Comparison of ENCODE assay signal across 8 mouse cellular contexts in genomic region chr11:102762248-102762647, GRCm38 (mm10). TPM values are rescaled to one million over a fixed set of nuclear protein-coding genes. Genes with fewer than 3 reads are reported as not detected.
A peak's percentile ranks its signal among the peaks of the same experiment; 100 is the strongest.
DNase-seq lines count a peak whose midpoint lies in the region; ATAC-seq and TF ChIP-seq lines count a peak whose summit lies in the region.

No protein-coding gene starts in this region.

- intact Hi-C loops in heart, postnatal 10 days (cut with DNase I): no loop called here
- intact Hi-C loops in gastrocnemius, postnatal 36 days (cut with DNase I): no loop called here

- 11% methylated on average over 15 of the region's 15 CpGs for WGBS in heart, embryonic 10.5 days
- 14% methylated on average over 15 of the region's 15 CpGs for WGBS in forebrain, embryonic 15.5 days
- 9% methylated on average over 15 of the region's 15 CpGs for WGBS in liver, embryonic 16.5 days (ENCODE audit: insufficient replicate concordance)

- ATAC-seq in forebrain, embryonic 15.5 days (replicated peaks): peak; percentile 26; the same call in 1 of the 2 replicates
- no peak for ATAC-seq in liver, embryonic 16.5 days (ENCODE audit: low read depth)
- no peak for ATAC-seq in activated CD4-positive, CD25-positive, alpha-beta regulatory T cell, adult 4 months

- peak overlapping the region; percentile 99 for H3K4me2 ChIP-seq in forebrain, embryonic 15.5 days (replicated peaks)
- peak overlapping the region; percentile 75; the same call in 1 of the 2 replicates for H3K4me2 ChIP-seq in liver, embryonic 16.5 days (ENCODE audit: low read depth, low read length)

- no peaks in the 10 kb centered on the region for H3K36me3 ChIP-seq in heart, embryonic 10.5 days
- H3K36me3 ChIP-seq in E14TG2a.4 (ENCODE audit: insufficient read depth, low read length): no peaks in the 10 kb centered on the region
- H3K36me3 ChIP-seq in forebrain, embryonic 15.5 days: no peaks in the 10 kb centered on the region
- no peaks in the 10 kb centered on the region for H3K36me3 ChIP-seq in liver, embryonic 16.5 days (ENCODE audit: control insufficient read depth, insufficient read depth)

- peak overlapping the region; percentile 82 for H3K9ac ChIP-seq in forebrain, embryonic 15.5 days (replicated peaks)
- H3K9ac ChIP-seq in liver, embryonic 16.5 days (ENCODE audit: low read depth, low read length): no peak overlapping the region

- H3K27ac ChIP-seq in heart, embryonic 10.5 days: peak overlapping the region; percentile 79
- H3K27ac ChIP-seq in forebrain, embryonic 15.5 days (replicated peaks): no peak overlapping the region
- H3K27ac ChIP-seq in liver, embryonic 16.5 days (ENCODE audit: low read length): no peak overlapping the region

- no peak for DNase-seq in heart, embryonic 10.5 days (ENCODE audit: low spot score)
- DNase-seq in heart, postnatal 10 days: no peak
- DNase-seq in gastrocnemius, postnatal 36 days: no peak
- no peak for DNase-seq in gastrocnemius, adult 8-10 months (ENCODE audit: low spot score in 2 of 2)

- peaks cover 76% of the 10 kb centered on the region for H3K27me3 ChIP-seq in heart, embryonic 10.5 days (ENCODE audit: insufficient read depth, poor library complexity, severe bottlenecking)
- H3K27me3 ChIP-seq in E14TG2a.4 (ENCODE audit: insufficient read depth, low read length): peaks cover 79% of the 10 kb centered on the region
- H3K27me3 ChIP-seq in forebrain, embryonic 15.5 days: no peaks in the 10 kb centered on the region
- H3K27me3 ChIP-seq in liver, embryonic 16.5 days (ENCODE audit: control insufficient read depth, insufficient read depth, low read depth, low read length): peaks cover 43% of the 10 kb centered on the region

- H3K4me1 ChIP-seq in heart, embryonic 10.5 days: peaks cover 52% of the 10 kb centered on the region
- H3K4me1 ChIP-seq in E14TG2a.4 (replicated peaks; ENCODE audit: low read depth, low read length): peaks cover 29% of the 10 kb centered on the region
- peaks cover 22% of the 10 kb centered on the region for H3K4me1 ChIP-seq in forebrain, embryonic 15.5 days
- H3K4me1 ChIP-seq in liver, embryonic 16.5 days (ENCODE audit: control insufficient read depth, low read depth, low read length): no peaks in the 10 kb centered on the region; the same call in 1 of the 2 replicates

- peak overlapping the region; percentile 72 for H3K4me3 ChIP-seq in heart, embryonic 10.5 days
- peak overlapping the region; percentile 81 for H3K4me3 ChIP-seq in E14TG2a.4 (replicated peaks; ENCODE audit: low read length)
- H3K4me3 ChIP-seq in forebrain, embryonic 15.5 days: peak overlapping the region; percentile 82
- no peak overlapping the region for H3K4me3 ChIP-seq in liver, embryonic 16.5 days (ENCODE audit: low read depth, low read length)

- no peaks in the 10 kb centered on the region for H3K9me3 ChIP-seq in heart, embryonic 10.5 days
- H3K9me3 ChIP-seq in E14TG2a.4 (ENCODE audit: low read length): no peaks in the 10 kb centered on the region
- H3K9me3 ChIP-seq in forebrain, embryonic 15.5 days: no peaks in the 10 kb centered on the region
- no peaks in the 10 kb centered on the region for H3K9me3 ChIP-seq in liver, embryonic 16.5 days (replicated peaks; ENCODE audit: control insufficient read depth, low read length)

- no peak for TF ChIP-seq CTCF in E14TG2a.4 (conservative IDR thresholded peaks at IDR 0.05; ENCODE audit: low read length)

RNA-seq across cellular contexts. Expression of gene Adam11, which starts 1.0 kb away (rescaled TPM):
- polyA plus RNA-seq in heart, embryonic 10.5 days (2016; fragmentation: Nextera tagmentation; extraction: Ambion mirVana): 6.2 and 7.1 TPM in 2 replicates
- total RNA-seq in heart, postnatal 10 days (2021): 1 to 10 TPM; 5.8 TPM
- polyA plus RNA-seq in forebrain, embryonic 15.5 days (2015; fragmentation: Nextera tagmentation; extraction: Ambion mirVana): 22.1 and 25.6 TPM in 2 replicates
- 0.08 and 0.35 TPM in 2 replicates for polyA plus RNA-seq in liver, embryonic 16.5 days (2015; fragmentation: Nextera tagmentation; extraction: Ambion mirVana)
- total RNA-seq in gastrocnemius, postnatal 36 days (2021): under 1 TPM; 0.32 to 0.79 TPM
- not detected for polyA plus RNA-seq in activated CD4-positive, CD25-positive, alpha-beta regulatory T cell, adult 4 months (2017; shearing (Covaris generic))
- under 1 TPM; 0.19 to 0.34 (median 0.23) TPM for total RNA-seq in gastrocnemius, adult 8-10 months (2022)

RNA-seq across cellular contexts. Expression of gene Gjc1, which starts 57.3 kb away (rescaled TPM):
- 57.0 and 81.1 TPM in 2 replicates for polyA plus RNA-seq in heart, embryonic 10.5 days (2016; fragmentation: Nextera tagmentation; extraction: Ambion mirVana)
- 10 to 100 TPM; 57.7 to 74.8 TPM for total RNA-seq in heart, postnatal 10 days (2021)
- 54.4 and 55.0 TPM in 2 replicates for polyA plus RNA-seq in forebrain, embryonic 15.5 days (2015; fragmentation: Nextera tagmentation; extraction: Ambion mirVana)
- polyA plus RNA-seq in liver, embryonic 16.5 days (2015; fragmentation: Nextera tagmentation; extraction: Ambion mirVana): 0.91 and 1.4 TPM in 2 replicates
- 1 to 10 TPM; 4.6 to 5.8 TPM for total RNA-seq in gastrocnemius, postnatal 36 days (2021)
- under 1 TPM in 1 of 2 experiments, not detected in 1; 0.15 TPM for polyA plus RNA-seq in activated CD4-positive, CD25-positive, alpha-beta regulatory T cell, adult 4 months (2017; shearing (Covaris generic))
- 1 to 10 TPM; 3.0 to 4.7 (median 3.4) TPM for total RNA-seq in gastrocnemius, adult 8-10 months (2022)

Comparison
In these comparisons a context has a peak if more than half of its experiments do, and no peak if none do; other contexts are left out.
1. RNA of gene Gjc1, which starts 57.3 kb away (polyA plus RNA-seq): 57.0 to 81.1 TPM in heart, embryonic 10.5 days and 54.4 to 55.0 TPM in forebrain, embryonic 15.5 days; 0.91 to 1.4 TPM in liver, embryonic 16.5 days and 0.15 TPM in activated CD4-positive, CD25-positive, alpha-beta regulatory T cell, adult 4 months; every median in the first group is over 10 times any median in the second.